Mouse (Mus musculus) stomach, postnatal 0 days (tissue): ENCODE results near the gene Ccng2.

Experiments
- CTCF ChIP-seq: IDR thresholded peaks from 2 replicates; pipeline ENCODE4 v1.5.1; 2016; ENCODE audit warnings: antibody characterized with exemption, low read depth, mild to moderate bottlenecking, moderate library complexity
- EP300 ChIP-seq: optimal IDR thresholded peaks from 2 replicates; pipeline ENCODE3; 2016; ENCODE audit warnings: antibody characterized with exemption

DNA sequence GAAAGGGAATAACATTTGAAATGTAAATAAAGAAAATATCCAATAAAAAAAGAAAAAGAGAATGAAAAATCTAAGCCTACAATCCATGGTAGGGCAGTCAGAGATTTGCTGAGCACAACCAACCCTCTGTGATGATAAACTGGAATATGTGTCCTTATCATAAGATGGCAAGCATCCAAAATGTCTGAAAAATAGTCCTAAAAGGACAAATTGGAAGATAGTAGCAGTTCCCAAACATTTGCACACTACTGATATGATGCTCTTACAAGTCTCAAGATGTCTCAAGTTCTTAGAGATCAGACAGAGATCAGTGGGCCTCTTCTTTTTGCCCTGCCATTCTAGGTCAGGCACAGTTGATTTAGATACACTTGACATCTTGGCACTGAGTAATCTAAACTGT lies 7.7 kb upstream of the Ccng2 start:
- TF ChIP-seq CTCF (no peak), EP300 (no peak)
